8 mouse cellular contexts compared by ENCODE assay signal in genomic region chrX:73342483-73342895, GRCm38 (mm10). TPM values are rescaled to one million over a fixed set of nuclear protein-coding genes. Genes with fewer than 3 reads are reported as not detected.
DNase-seq lines count a peak whose midpoint lies in the region.

Gene Zfp275, plus strand, starts transcription at chrX:73342621.

- peaks cover 25% of the 10 kb centered on the region for H3K4me1 ChIP-seq in megakaryocyte, embryonic 14.5 days

- peak; percentile 82 for DNase-seq in T-cell, adult 2 months (ENCODE audit: low spot score)
- peak; percentile 42 to 73 for DNase-seq in cerebellum, postnatal 4 days (ENCODE audit: low spot score in 2 of 2)
- DNase-seq in gastrocnemius, postnatal 10 days = peak; percentile 70
- DNase-seq in hindlimb bud, embryonic 11.5 days (ENCODE audit: extremely low spot score, low read depth, low spot score) = peak; percentile 5
- DNase-seq in left cerebral cortex, adult 8-10 months (ENCODE audit: low spot score in 2 of 2) = peak; percentile 28 to 51
- DNase-seq in right cerebral cortex, postnatal 36 days (ENCODE audit: low spot score in 2 of 2) = peak; percentile 32 to 39
- peak; percentile 75 to 76 for DNase-seq in urinary bladder, postnatal 4 days (ENCODE audit: low spot score in 2 of 2)

- H3K27me3 ChIP-seq in megakaryocyte, embryonic 14.5 days (replicated peaks) = peaks cover 9% of the 10 kb centered on the region

- no peaks in the 10 kb centered on the region for H3K9me3 ChIP-seq in megakaryocyte, embryonic 14.5 days

- peak within 1 kb of the TSS; percentile 97 for H3K4me3 ChIP-seq in megakaryocyte, embryonic 14.5 days (replicated peaks)

- H3K36me3 ChIP-seq in megakaryocyte, embryonic 14.5 days (replicated peaks; ENCODE audit: low read length) = peaks cover 17% of the 10 kb centered on the region

RNA-seq across cellular contexts. Expression of gene Zfp275, which starts in this region (rescaled TPM):
- 10 to 100 TPM in 1 of 2 experiments, 1 to 10 TPM in 1; 8.5 to 12.8 TPM for total RNA-seq in gastrocnemius, postnatal 10 days (2021)
- total RNA-seq in left cerebral cortex, adult 8-10 months (2022) = 10 to 100 TPM; 18.0 to 20.4 (median 19.0) TPM
- 0.34 and 0.38 TPM in 2 replicates for polyA plus RNA-seq in megakaryocyte, embryonic 14.5 days (2012; ENCODE audit: insufficient read depth, low replicate concordance)

Comparison
In these comparisons a context has a peak if more than half of its experiments do, and no peak if none do; other contexts are left out.
1. Peak in every context shown above with its lines: DNase-seq and H3K4me3 ChIP-seq.
2. DNase-seq: peak in every context shown above with its lines; median percentile 82 in T-cell, adult 2 months; 76 in urinary bladder, postnatal 4 days; 70 in gastrocnemius, postnatal 10 days; 58 in cerebellum, postnatal 4 days; 40 in left cerebral cortex, adult 8-10 months; 36 in right cerebral cortex, postnatal 36 days; 5 in hindlimb bud, embryonic 11.5 days.